Mouse (Mus musculus): ENCODE measurements around the gene Slc39a11.
A peak's percentile ranks its signal among the peaks of the same experiment; 100 is the strongest.
"Not testable (repeated sequence)": the region's sequence is repeated elsewhere in the genome, so short reads cannot be mapped to it uniquely, and the experiment has no call there.

Gene Slc39a11

DNA sequence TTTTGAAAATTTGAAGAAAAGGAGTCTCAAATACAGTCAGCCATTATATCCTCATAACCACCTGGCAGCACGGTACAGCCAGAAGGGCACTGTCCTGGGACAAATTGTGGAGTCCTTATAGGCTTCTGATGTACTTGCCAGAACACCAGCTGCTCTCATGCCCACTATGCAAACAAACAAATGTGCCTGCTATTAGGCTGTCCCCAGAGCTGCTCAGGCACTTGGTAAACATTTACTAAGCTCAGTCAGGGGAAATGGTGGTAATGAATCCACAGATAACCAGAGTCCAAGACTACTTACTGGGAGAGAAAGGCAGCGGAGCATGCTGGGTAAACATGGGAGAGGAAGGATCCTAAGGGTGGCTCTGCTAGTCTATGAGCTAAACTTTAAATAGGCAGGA is 17.2 kb upstream of the Slc39a11 start:
- DNase-seq (ENCODE audit: low spot score), result no peak

GRCm38 (mm10) chr11:113666648-113667047 is 16.8 kb upstream of the Slc39a11 start:
- DNase-seq (ENCODE audit: low spot score), result no peak

DNA sequence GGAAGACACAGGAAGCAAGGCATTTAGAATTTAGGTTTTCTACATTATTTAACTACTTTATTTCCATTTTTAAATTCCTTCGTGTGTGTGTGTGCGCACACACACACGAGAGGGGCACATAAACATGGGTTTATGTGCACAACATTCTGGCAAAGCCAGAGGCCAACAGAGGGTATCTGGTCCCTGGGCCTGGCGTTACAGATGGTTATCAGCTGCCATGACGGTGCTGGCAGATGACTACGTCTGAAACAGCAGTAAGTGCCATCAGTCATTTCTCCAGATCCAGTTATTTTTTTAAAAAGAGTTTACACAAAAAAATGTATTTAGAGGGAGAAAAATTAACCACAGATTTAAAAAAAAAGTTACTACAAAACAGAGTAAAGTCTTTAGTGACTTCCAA is 16.3 kb upstream of the Slc39a11 start:
- DNase-seq (ENCODE audit: low spot score), result no peak

DNA sequence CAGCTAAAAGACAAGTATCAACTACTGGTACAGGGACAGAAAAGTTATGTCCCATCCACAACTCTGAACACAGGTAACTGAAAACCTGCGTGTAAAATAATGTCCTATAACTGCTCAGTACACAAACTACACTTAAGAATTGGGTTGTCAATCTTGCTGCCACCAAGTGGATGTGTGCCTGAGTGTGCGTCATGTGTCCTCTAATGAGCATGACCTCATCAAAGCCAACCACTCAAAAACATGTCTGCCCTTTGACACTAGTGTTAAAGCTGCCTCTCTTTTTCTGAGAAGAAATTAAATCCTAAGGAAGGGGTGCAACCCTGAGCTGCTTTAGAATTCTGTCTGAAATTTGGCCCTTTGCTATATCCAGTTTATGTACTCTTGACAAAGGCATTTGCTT is 14.4 kb upstream of the Slc39a11 start:
- DNase-seq (ENCODE audit: low spot score), result no peak

GRCm38 (mm10) chr11:113661835-113662351 is 12.0 kb upstream of the Slc39a11 start:
- DNase-seq (ENCODE audit: low spot score), result no peak

DNA sequence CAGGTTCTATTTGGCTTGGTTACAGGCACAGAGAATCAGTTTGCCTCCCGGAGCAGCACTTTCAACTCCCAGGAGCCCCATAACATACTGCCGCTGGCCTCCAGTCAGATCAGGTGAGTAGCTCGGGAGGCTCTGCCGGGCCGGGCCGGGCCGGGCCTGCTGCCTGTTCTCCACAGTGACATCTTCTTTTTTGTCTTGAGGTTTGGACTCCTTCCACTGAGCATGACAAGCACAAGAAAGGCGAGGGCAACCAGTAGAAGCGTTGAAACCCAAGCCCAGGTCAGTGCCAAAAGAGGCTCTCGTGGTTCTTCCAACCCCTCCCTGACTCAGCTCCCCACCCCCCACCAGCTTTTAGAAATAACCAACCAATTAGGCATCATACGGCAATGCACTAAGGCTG is 11.1 kb upstream of the Slc39a11 start:
- no peak for DNase-seq (ENCODE audit: low spot score)

GRCm38 (mm10) chr11:113660213-113660612 is 10.3 kb upstream of the Slc39a11 start:
- not testable (repeated sequence) for DNase-seq (ENCODE audit: low spot score)

DNA sequence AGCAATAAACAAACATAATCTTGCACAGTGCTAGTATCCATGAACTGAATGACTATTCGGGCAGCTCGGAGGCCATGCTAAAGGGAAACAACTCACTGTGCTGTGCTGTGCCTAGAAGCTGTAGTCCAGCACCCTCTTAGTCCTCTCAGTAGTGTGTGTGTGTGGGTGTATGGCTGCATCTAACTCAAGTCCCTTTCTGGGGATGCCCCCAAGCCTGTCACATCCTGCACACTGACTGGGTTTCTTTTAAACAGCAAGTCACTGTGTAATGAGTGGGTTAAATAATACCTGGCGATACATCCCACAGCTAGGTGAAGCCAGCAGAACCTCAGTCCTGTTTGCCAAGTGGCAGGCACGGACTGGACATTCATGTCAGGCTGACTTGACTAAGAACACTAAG is 8.9 kb upstream of the Slc39a11 start:
- DNase-seq (ENCODE audit: low spot score), result no peak

GRCm38 (mm10) chr11:113658319-113658718 is 8.4 kb upstream of the Slc39a11 start:
- DNase-seq (ENCODE audit: low spot score), result no peak

- DNase-seq (ENCODE audit: low spot score), result no peak
Observed at GRCm38 (mm10) chr11:113657221-113657620, 7.3 kb upstream of the Slc39a11 start.

GRCm38 (mm10) chr11:113656511-113656932 is 6.6 kb upstream of the Slc39a11 start:
- DNase-seq (ENCODE audit: low spot score), result no peak

DNA sequence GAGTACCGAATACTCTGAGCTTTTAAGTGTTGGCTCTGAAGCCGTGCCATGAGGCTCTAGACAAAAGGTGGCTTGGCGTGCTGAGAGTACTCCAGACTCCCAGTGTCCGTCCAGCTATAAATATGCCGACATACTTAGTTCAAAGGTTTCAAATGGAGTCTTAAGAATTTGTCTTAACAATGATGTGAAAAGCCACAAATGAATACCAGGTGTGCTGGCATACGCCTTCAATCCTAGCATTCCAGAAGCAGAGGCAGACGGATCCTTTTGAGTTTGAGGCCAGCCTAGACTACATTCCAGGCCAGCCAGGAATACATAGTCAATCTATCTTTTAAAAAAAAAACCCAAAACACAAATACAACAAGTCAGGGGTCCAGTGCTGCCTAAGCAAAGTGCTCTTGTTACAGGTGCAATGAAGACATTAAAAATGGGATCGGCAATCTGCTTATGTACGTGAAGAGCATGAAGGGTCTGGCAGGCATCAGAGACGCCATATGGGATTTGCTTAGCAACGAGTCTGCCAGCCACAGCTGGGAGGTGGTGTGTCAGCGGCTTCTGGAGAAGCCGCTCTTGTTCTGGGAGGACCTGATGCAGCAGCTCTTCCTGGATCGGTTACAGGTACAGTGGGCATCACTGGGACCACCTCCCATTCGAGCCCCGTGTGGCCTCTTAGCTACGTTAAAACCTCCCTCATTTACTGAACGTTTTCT is 4.8 kb upstream of the Slc39a11 start:
- peak; percentile 56 for DNase-seq (ENCODE audit: low spot score)

GRCm38 (mm10) chr11:113654105-113654504 is 4.2 kb upstream of the Slc39a11 start:
- DNase-seq (ENCODE audit: low spot score), result no peak

DNA sequence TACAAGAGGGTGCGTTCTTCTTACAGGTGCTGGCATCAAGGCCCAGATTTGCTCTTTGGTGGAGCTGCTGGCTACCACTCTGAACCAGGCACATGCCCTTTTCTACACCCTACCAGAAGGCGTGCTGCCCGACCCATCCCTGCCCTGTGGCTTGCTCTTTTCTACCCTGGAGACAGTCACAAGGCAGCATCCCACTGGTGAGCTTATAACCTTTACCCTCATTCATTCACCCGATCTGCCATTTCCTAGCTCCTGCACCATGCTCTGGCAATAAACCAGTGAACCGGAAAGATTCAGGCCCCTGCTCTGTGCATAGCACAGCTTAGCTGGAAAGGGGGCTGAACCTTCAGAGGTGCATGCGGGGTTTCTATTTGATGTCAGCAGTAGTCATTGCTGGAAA is 2.6 kb upstream of the Slc39a11 start:
- DNase-seq (ENCODE audit: low spot score), result no peak

DNA sequence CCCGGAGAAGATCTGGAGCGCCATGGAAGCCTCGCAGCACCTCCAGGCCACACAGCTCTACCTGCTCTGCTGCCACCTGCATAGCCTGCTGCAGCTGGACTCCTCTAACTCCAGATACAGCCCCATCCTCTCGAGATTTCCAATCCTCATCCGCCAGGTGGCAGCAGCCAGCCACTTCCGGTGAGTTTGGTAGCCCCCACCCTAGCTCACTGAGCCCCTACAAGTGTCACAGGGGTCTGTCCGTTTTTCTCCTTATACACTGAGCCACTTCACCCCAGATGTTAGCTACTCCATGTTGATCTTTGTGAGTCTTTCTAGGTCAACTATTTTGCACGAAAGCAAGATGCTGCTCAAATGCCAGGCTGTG is 2.0 kb upstream of the Slc39a11 start:
- DNase-seq (ENCODE audit: low spot score), result no peak

GRCm38 (mm10) chr11:113651206-113651906 is 1.5 kb upstream of the Slc39a11 start:
- no peak for DNase-seq (ENCODE audit: low spot score)

DNA sequence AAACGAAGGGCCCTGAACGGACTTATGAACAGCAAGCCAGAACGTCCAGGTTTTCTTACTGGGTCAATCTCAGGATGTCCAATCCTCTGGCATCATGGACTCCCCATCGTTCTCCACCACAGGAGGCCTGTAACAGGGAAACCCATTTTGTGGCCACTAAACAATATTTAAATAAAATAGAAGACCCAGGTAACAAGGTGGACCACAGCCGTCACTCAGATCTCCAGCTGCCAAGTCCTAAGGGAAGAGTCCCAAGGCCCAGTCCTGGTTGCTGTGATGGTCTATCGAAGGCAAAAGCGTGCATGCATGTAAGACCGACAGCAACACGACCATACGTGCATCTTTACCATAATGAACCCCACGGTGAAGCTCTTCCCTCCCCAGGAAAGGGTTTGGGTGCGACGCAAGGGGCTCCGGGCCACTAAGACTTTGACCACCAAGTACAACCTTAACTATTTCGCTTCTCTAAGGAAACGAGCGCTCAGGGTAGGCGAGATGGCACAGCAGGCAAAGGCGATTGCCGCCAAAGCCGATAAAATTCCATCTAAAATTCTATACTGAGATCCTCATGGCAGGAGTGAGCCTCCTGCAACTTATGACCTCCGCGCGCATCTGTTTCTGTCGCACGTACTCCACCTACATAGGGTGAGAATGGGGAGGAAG is 1.1 kb downstream of the Slc39a11 start, which contains the start of gene Cog1:
Gene Cog1, plus strand, starts transcription at position 480 of the 663 bp plus-strand sequence.
- DNase-seq (ENCODE audit: low spot score), result no peak

GRCm38 (mm10) chr11:113648152-113648551 is 1.7 kb downstream of the Slc39a11 start:
- DNase-seq (ENCODE audit: low spot score), result peak; percentile 81

DNA sequence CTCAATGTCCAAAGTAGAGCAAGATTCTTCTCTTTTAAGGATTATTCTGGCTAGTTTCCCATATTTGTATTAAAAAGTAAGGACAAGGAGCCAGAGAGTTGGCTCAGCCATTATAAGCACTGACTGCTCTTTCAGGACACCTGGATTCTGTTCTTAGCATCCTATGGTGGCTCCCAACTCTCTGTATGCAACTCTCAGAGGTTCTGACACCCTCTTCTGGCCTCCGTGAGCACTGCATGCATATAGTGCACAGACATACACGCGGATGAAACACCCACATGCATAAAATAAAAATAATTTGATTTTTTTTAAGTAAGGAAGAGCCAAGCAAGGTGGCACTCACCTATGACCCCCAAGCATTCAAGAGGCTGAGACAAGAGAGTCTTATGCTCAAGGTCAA is 4.7 kb downstream of the Slc39a11 start:
- no peak for DNase-seq (ENCODE audit: low spot score)

DNA sequence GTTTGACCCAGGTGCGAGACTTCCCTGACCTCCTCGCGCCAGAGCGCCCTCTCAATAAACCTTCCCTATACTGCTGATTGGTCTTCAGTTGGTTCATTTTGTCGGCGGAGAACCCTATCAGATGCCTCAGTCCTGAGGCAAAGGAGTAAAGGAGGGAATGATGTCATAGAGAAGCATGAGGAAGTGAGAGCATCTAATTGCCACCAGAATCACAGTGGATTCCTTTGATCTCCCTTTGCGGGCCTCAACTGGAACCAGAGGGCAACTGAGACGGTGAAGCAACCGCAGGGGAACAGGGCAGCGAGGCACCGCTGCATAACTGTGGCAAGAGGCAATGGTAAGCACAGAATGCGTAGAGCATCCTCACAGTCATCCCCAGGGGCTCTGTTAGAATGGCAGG is 11.2 kb downstream of the Slc39a11 start:
- no peak for DNase-seq (ENCODE audit: low spot score)

GRCm38 (mm10) chr11:113634699-113635121 is 15.2 kb downstream of the Slc39a11 start:
- no peak for DNase-seq (ENCODE audit: low spot score)

- no peak for DNase-seq (ENCODE audit: low spot score)
Observed at GRCm38 (mm10) chr11:113633398-113633797, 16.5 kb downstream of the Slc39a11 start.

DNA sequence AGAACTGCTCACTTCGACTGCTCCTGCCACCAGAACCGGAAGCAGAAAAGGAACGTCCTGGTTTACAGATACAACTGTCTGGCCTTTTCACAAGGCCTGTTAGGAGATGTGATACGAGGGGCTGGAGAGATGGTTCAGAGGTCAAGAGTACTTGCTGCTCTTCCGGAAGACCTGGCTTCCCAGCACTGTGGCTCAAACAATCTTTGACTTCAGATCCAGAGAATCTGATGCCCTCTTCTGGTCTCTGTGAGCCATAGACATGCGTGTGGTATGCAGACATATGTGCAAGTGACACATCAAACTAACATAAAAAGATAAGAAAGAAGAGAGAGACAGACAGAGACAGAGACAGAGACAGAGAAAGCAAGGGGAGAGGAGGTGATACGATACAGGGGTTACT is 17.6 kb downstream of the Slc39a11 start:
- DNase-seq (ENCODE audit: low spot score), result no peak

Data from layer of hippocampus, adult 11-12 months (tissue).